In genomic region chr8:75203420-75203819, GRCm38 (mm10) we compare ENCODE assay signal across 26 mouse cellular contexts. TPM values are rescaled to one million over a fixed set of nuclear protein-coding genes. Genes with fewer than 3 reads are reported as not detected.
"Had no signal": no experiment of that assay in that cellular context is flagged by ENCODE, and none has a peak within 500 bp of the region (broad histone marks: within the 10 kb centered on the region; RNA-seq: fewer than 3 reads in every experiment).

No protein-coding gene starts in this region.

- ATAC-seq: hindbrain, embryonic 16.5 days; inflammation-experienced regulatory T-cells, adult 6 months; intestine, embryonic 15.5 days; intestine, postnatal 0 days had no signal

- DNase-seq: gastrocnemius, postnatal 14 days; gastrocnemius, postnatal 36 days; heart, adult 18-20 months; heart, postnatal 10 days; heart, postnatal 36 days; kidney, adult 18-20 months; kidney, adult 8-10 months; kidney, postnatal 14 days; layer of hippocampus, adult 9-11 months; layer of hippocampus, postnatal 36 days; left cerebral cortex, postnatal 4 days; liver, embryonic 13.5 days had no signal

- H3K4me3 ChIP-seq: heart, embryonic 10.5 days; heart, embryonic 12.5 days; hindbrain, embryonic 10.5 days; hindbrain, embryonic 12.5 days; intestine, embryonic 15.5 days; kidney, embryonic 15.5 days; limb, embryonic 13.5 days; limb, embryonic 15.5 days; liver, embryonic 13.5 days; liver, embryonic 15.5 days had no signal

- H3K27ac ChIP-seq: heart, embryonic 10.5 days; hindbrain, embryonic 10.5 days; hindbrain, embryonic 12.5 days; hindbrain, embryonic 14.5 days; intestine, embryonic 15.5 days; kidney, embryonic 15.5 days; kidney, postnatal 0 days; limb, embryonic 13.5 days; limb, embryonic 15.5 days; liver, embryonic 13.5 days; liver, embryonic 15.5 days had no signal

- H3K4me1 ChIP-seq: hindbrain, embryonic 12.5 days; intestine, embryonic 15.5 days; limb, embryonic 13.5 days; limb, embryonic 15.5 days; liver, embryonic 13.5 days; liver, embryonic 15.5 days had no signal

- H3K4me2 ChIP-seq: heart, embryonic 12.5 days; hindbrain, embryonic 12.5 days; hindbrain, embryonic 14.5 days; intestine, embryonic 15.5 days; kidney, embryonic 15.5 days; limb, embryonic 13.5 days; limb, embryonic 15.5 days; liver, embryonic 13.5 days; liver, embryonic 15.5 days had no signal

- H3K9me3 ChIP-seq: heart, embryonic 10.5 days; heart, embryonic 12.5 days; hindbrain, embryonic 10.5 days; hindbrain, embryonic 12.5 days; intestine, embryonic 15.5 days; kidney, embryonic 15.5 days; limb, embryonic 13.5 days; limb, embryonic 15.5 days; liver, embryonic 13.5 days; liver, embryonic 15.5 days had no signal

- H3K36me3 ChIP-seq: heart, embryonic 10.5 days; heart, embryonic 12.5 days; hindbrain, embryonic 10.5 days; hindbrain, embryonic 12.5 days; intestine, embryonic 15.5 days; kidney, embryonic 15.5 days; limb, embryonic 13.5 days; limb, embryonic 15.5 days; liver, embryonic 13.5 days; liver, embryonic 15.5 days had no signal

- H3K27me3 ChIP-seq: hindbrain, embryonic 12.5 days; intestine, embryonic 15.5 days; limb, embryonic 13.5 days; limb, embryonic 15.5 days; liver, embryonic 13.5 days had no signal

- H3K9ac ChIP-seq: heart, embryonic 12.5 days; hindbrain, embryonic 12.5 days; hindbrain, embryonic 14.5 days; intestine, embryonic 15.5 days; kidney, embryonic 15.5 days; limb, embryonic 13.5 days; limb, embryonic 15.5 days; liver, embryonic 13.5 days; liver, embryonic 15.5 days had no signal

RNA-seq across cellular contexts. Expression of gene Rasd2, which starts 10.3 kb away (rescaled TPM):
- polyA plus RNA-seq: liver, embryonic 13.5 days; liver, embryonic 15.5 days had no signal
